Mouse (Mus musculus): Measurements from ENCODE around the gene Nlgn3.

- TF ChIP-seq CTCF (IDR thresholded peaks at IDR 0.05; ENCODE audit: extremely low read depth, insufficient read length, insufficient replicate concordance, low read depth, low read length) = no peak
- TF ChIP-seq POLR2A (IDR thresholded peaks at IDR 0.05; ENCODE audit: low read depth, low read length) = no peak
Observed at GRCm38 (mm10) chrX:101273410-101273809, 25.6 kb upstream of the Nlgn3 start.
